Mouse (Mus musculus): ENCODE data around the gene Tbc1d10c.

GRCm38 (mm10) chr19:4222165-4222564 lies 31.1 kb upstream of the Tbc1d10c start:
- TF ChIP-seq CTCF (IDR thresholded peaks at IDR 0.05; ENCODE audit: extremely low read depth, insufficient read length, insufficient replicate concordance, low read depth, low read length) (no peak), POLR2A (IDR thresholded peaks at IDR 0.05; ENCODE audit: low read depth, low read length) (no peak)
